Mouse (Mus musculus) midbrain, embryonic 14.5 days (tissue): ENCODE data around the gene Olig1. TPM values are rescaled to one million over a fixed set of nuclear protein-coding genes. Genes with fewer than 3 reads are reported as not detected.
"Not testable (repeated sequence)": the region's sequence is repeated elsewhere in the genome, so short reads cannot be mapped to it uniquely, and the experiment has no call there.

Experiments used
- ATAC-seq: fragments of 200-750 bp; cut with Nextera tagmentation; 2 replicates; pipeline ENCODE4 v1.8.0; 2017; ENCODE audit warnings: moderate number of reproducible peaks, moderate library complexity; ENCODE audit not compliant: low FRiP score, low TSS enrichment
- DNase-seq: peaks from one replicate; pipeline ENCODE4 v3.0.0-alpha.2; 2015
- H3K27ac ChIP-seq: fragments of 300-500 bp; sonication (generic); replicated peaks from 2 replicates; pipeline ENCODE4 v1.5.1; 2014; ENCODE audit warnings: mild to moderate bottlenecking, low read depth, low read length, moderate library complexity
- H3K27me3 ChIP-seq: fragments of 300-500 bp; sonication (generic); 2 replicates; pipeline ENCODE4 v1.6.1; 2014; ENCODE audit warnings: low read length, control low read depth, mixed read lengths; ENCODE audit not compliant: control insufficient read depth, insufficient read depth
- H3K36me3 ChIP-seq: fragments of 300-500 bp; sonication (generic); 2 replicates; pipeline ENCODE4 v1.6.1; 2014; ENCODE audit warnings: low read length, control low read depth; ENCODE audit not compliant: control insufficient read depth, insufficient read depth
- H3K4me1 ChIP-seq: fragments of 300-500 bp; sonication (generic); 2 replicates; pipeline ENCODE4 v1.6.1; 2014; ENCODE audit warnings: mild to moderate bottlenecking, antibody characterized with exemption, low read length, control low read depth; ENCODE audit not compliant: control insufficient read depth, insufficient read depth
- H3K4me2 ChIP-seq: fragments of 300-500 bp; sonication (generic); 2 replicates; pipeline ENCODE4 v1.6.1; 2014; ENCODE audit warnings: mild to moderate bottlenecking, low read length, moderate library complexity
- H3K4me3 ChIP-seq: fragments of 300-500 bp; sonication (generic); replicated peaks from 2 replicates; pipeline ENCODE4 v1.5.1; 2014; ENCODE audit warnings: low read depth, low read length
- H3K9ac ChIP-seq: fragments of 300-500 bp; sonication (generic); replicated peaks from 2 replicates; pipeline ENCODE4 v1.6.1; 2014; ENCODE audit warnings: mild to moderate bottlenecking, low read length, moderate library complexity
- H3K9me3 ChIP-seq: fragments of 300-500 bp; sonication (generic); 2 replicates; pipeline ENCODE4 v1.6.1; 2016; ENCODE audit warnings: low read length, control low read depth, mixed read lengths; ENCODE audit not compliant: control insufficient read depth
- WGBS: fragments of 180-500 bp; shearing (Covaris S2); extraction: QIAGEN DNeasy Blood & Tissue Kit; methylation state at CpG from one replicate; pipeline ENCODE4 v1.1.7; 2014; 5-methylcytosine and 5-hydroxymethylcytosine counted together
- polyA plus RNA-seq: library from polyadenylated mRNA; unstranded; fragments of >200 nt; fragmentation: Nextera tagmentation; extraction: Ambion mirVana; gene quantifications from 2 replicates; pipeline ENCODE4 v1.2.1, GENCODE M21; 2014

The Olig1 gene
- polyA plus RNA-seq, 1 experiment from 2014 or later: 43.7 TPM

DNA sequence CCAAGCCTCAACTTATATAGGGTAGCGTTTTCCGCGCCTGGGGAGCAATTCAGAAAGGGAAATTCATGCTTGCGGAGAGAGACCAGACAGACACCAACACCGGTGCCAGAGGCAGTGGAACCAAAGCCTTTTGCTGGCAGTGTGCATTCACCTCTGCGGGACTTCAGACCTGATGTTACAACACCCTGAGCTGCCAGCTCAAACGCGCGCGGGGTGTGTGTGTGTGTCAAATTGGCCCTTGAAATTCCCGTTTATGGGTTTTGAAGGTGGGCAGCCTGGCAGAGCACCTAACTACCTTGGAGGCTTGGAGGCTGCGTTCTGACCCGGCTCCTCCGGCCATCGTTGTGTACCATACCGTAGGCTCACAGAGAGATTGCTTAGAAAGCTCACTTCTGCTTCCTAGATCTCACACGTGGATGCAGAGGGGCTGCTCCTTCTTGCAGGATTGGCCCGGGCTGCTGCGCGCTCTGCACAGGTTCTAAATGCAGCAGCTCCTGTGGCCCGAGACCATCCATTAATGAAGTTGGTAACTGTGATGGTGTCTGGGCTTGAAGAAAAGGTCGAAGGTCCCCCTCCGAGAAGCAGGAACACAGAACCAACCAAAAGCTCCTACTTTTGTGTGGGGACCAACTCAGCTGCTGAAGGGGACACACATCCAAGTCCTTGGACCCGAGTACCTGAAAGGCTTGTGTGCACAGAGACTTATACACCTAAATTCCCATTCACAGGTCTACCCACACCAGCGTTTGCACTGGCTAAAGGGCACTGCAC, 36.9 kb upstream of the Olig1 start:
- Histone ChIP-seq H3K9ac (peak overlapping the region; percentile 20; the same call in 1 of the 2 replicates), H3K27me3 (peaks cover 96% of the 10 kb centered on the region), H3K36me3 (no peaks in the 10 kb centered on the region), H3K4me1 (peaks cover 8% of the 10 kb centered on the region), H3K9me3 (no peaks in the 10 kb centered on the region), H3K4me3 (peak overlapping the region; percentile 3; the same call in 1 of the 2 replicates), H3K4me2 (peak overlapping the region; percentile 17; the same call in 1 of the 2 replicates), H3K27ac (no peak overlapping the region)
- WGBS: 2% methylated on average over 25 of the region's 25 CpGs
- DNase-seq (peak; percentile 19), ATAC-seq (0 out of 2 replicates have a peak, but pooled peaks have one; percentile 11)

DNA sequence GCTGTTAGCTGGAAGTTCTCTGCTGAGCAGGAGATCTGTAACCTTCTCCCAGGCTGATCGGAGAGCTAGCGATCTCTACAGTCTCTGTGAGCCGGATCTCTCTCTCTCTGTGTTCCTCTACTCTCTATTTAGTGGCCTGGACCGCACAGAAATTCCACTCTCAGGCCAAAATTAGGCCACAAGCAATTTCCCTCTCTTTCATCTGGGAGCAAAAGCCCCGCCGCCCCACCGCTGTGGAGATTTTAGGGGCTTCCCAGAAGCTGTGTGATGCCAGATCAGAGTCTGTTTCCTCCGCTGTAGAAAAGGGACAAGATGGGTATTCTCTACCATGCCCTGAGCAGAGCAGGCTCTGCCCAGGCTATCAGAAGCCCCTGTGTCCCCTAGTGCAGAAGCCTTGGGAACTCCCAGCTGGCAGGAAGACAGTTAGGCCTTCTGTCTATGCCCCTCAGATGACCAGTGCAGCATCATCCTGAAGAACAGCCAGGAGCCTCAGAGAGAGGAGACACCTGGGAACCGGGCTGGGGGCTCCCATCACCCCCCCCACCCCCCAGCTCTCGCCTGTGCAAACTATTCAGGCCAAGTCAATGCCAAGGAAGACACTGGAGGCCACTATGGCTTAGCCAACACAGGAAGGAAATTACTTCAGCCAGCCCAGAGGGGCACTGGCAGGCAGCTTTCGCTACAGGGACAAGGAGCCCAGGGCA, 36.2 kb upstream of the Olig1 start:
- Histone ChIP-seq H3K27me3 (peaks cover 94% of the 10 kb centered on the region), H3K9ac (no peak overlapping the region), H3K4me3 (no peak overlapping the region), H3K4me1 (peaks cover 8% of the 10 kb centered on the region), H3K9me3 (no peaks in the 10 kb centered on the region), H3K4me2 (no peak overlapping the region), H3K27ac (no peak overlapping the region), H3K36me3 (no peaks in the 10 kb centered on the region)
- DNase-seq (no peak), ATAC-seq (no peak)
- 9% methylated on average over 11 of the region's 11 CpGs for WGBS

DNA sequence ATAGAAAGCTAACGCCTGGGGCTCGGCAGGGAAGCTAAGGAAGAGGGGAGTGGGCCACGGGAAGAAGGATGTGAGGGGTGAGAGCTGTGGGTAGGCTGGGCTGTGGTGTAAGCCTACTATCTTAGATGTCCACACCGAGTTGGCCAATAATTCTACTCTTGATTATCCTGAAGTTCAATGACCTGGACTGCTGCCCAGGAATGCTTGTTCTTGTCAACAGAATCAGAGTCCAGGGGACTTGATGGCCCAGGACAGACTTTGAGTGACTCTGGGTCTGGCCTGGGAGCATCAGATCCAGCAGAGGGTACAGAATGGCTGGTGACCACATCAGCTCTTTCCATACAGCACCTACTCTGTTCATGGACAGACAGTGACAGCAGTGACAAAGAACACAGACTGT, 30.5 kb upstream of the Olig1 start:
- ATAC-seq (no peak), DNase-seq (no peak)
- Histone ChIP-seq H3K36me3 (no peaks in the 10 kb centered on the region), H3K27ac (no peak overlapping the region), H3K4me1 (no peaks in the 10 kb centered on the region), H3K27me3 (peaks cover 61% of the 10 kb centered on the region), H3K4me3 (no peak overlapping the region), H3K9me3 (no peaks in the 10 kb centered on the region), H3K9ac (no peak overlapping the region), H3K4me2 (no peak overlapping the region)
- WGBS: 57% methylated on average over 4 of the region's 4 CpGs

DNA sequence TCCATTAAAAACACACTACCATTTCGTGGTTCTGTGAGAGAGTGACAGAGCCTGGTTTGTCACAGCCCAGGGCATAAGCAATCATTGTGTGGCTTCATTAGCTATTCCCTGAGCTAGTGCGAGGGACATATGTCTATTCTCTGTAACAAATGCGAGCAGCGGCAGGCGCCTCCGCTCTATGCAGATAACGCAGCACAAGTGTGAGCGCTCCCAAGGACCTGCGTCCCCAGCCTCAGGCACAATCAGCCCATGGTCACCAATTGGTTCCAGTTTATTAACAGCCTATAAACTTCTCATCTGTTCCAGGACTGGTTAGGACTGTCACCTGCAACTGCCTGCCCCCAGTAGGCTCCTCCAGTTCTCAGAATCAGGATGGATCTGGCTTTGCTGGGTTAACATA, 23.3 kb upstream of the Olig1 start:
- Histone ChIP-seq H3K4me1 (0 out of 2 replicates have a peak, but pooled peaks cover 4% of the 10 kb centered on the region), H3K9me3 (no peaks in the 10 kb centered on the region), H3K4me3 (no peak overlapping the region), H3K4me2 (no peak overlapping the region), H3K27ac (0 out of 2 replicates have a peak overlapping the region, but pooled peaks have one; percentile 20), H3K9ac (no peak overlapping the region), H3K27me3 (peaks cover 26% of the 10 kb centered on the region), H3K36me3 (no peaks in the 10 kb centered on the region)
- ATAC-seq: peak; percentile 60; the same call in 1 of the 2 replicates
- WGBS: 9% methylated on average over 9 of the region's 9 CpGs
- peak; percentile 73 for DNase-seq

DNA sequence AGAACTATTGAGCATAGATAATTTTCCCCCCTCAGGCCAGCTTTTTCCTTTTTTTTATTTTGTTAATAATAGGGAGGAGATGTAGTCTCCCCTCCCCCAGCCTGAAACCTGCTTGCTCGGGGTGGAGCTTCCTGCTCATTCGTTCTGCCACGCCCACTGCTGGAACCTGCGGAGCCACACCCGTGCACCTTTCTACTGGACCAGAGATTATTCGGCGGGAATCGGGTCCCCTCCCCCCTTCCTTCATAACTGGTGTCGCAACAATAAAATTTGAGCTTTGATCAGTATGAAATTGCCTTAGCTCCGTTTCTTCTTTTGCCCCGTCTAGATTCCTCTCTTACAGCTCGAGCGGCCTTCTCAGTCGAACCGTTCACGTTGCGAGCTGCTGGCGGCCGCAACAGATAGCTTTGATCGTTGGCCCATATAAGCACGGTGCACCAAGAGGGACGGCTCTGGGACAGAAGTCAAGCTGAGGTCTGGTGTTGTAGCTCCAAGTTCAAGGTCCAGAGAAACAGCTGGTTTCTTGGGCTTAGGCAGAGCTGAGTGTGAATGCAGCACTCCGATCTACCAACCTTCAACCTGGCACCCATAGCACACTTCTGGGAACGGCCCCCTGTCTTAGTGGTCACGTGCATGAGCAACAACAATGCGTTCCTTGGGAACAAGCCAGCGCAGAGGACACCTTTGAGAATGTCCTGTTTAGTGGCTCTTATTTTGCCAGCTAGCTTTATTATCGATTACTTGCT, 14.0 kb upstream of the Olig1 start:
- DNase-seq: peak; percentile 21
- not testable (repeated sequence) for ATAC-seq, H3K4me2 ChIP-seq

DNA sequence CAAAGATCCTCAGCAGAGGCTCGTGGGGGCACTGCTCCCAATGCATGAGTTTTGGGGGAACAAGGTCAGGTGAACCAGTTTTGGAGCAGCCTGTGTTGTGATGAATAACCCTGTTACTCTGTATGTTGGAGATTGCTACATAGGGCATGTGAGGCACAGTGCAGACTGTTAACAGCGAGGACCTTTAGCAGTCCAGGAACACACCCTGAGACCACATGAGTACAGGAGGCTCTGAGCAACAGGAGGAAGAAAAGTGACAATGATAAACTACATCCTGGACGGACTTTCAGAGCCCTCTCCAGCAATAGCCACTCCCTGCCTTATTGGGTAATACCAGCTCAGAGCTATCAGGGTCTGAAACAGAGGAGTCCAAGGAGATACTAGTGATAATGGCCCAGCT, 10.6 kb upstream of the Olig1 start:
- 74% methylated on average over 3 of the region's 3 CpGs for WGBS
- no peak overlapping the region for H3K4me3 ChIP-seq
- DNase-seq (no peak), ATAC-seq (no peak)
- peaks cover 29% of the 10 kb centered on the region for H3K27me3 ChIP-seq
- no peak overlapping the region for H3K4me2 ChIP-seq
- no peak overlapping the region for H3K9ac ChIP-seq
- H3K36me3 ChIP-seq: no peaks in the 10 kb centered on the region
- H3K9me3 ChIP-seq: no peaks in the 10 kb centered on the region
- H3K4me1 ChIP-seq: no peaks in the 10 kb centered on the region; the same call in 1 of the 2 replicates
- H3K27ac ChIP-seq: no peak overlapping the region

More for the DNA sequence above, 14.0 kb upstream of the Olig1 start:
- not testable (repeated sequence) for H3K9me3 ChIP-seq, H3K9ac ChIP-seq, H3K36me3 ChIP-seq, H3K4me1 ChIP-seq, H3K27ac ChIP-seq, H3K4me3 ChIP-seq
- 1% methylated on average over 17 of the region's 28 CpGs for WGBS
- H3K27me3 ChIP-seq: peaks cover 25% of the 10 kb centered on the region

DNA sequence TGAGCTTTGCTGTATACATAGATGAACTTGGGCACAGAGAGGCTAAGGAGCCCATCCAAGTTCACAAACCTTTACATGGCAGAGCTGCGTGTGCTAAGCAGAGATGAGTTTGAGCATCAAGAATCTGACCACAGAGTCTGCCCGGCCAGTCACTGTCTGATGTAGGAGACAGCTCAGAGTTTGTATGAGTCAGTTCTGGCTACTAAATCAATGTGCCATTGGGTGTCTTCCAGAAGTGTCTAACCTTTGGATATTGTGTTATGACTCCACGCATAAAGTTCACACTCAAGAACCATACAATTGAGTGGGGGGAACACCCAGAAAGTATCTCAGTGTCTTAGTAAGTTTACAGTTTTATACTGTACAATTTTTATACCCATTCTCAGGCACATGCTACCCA, 8.7 kb upstream of the Olig1 start:
- Histone ChIP-seq H3K4me3 (no peak overlapping the region), H3K9ac (no peak overlapping the region), H3K9me3 (no peaks in the 10 kb centered on the region), H3K36me3 (no peaks in the 10 kb centered on the region), H3K4me2 (no peak overlapping the region), H3K4me1 (no peaks in the 10 kb centered on the region; the same call in 1 of the 2 replicates), H3K27me3 (peaks cover 31% of the 10 kb centered on the region), H3K27ac (no peak overlapping the region)
- 94% methylated on average over 3 of the region's 3 CpGs for WGBS
- DNase-seq: no peak
- no peak for ATAC-seq

DNA sequence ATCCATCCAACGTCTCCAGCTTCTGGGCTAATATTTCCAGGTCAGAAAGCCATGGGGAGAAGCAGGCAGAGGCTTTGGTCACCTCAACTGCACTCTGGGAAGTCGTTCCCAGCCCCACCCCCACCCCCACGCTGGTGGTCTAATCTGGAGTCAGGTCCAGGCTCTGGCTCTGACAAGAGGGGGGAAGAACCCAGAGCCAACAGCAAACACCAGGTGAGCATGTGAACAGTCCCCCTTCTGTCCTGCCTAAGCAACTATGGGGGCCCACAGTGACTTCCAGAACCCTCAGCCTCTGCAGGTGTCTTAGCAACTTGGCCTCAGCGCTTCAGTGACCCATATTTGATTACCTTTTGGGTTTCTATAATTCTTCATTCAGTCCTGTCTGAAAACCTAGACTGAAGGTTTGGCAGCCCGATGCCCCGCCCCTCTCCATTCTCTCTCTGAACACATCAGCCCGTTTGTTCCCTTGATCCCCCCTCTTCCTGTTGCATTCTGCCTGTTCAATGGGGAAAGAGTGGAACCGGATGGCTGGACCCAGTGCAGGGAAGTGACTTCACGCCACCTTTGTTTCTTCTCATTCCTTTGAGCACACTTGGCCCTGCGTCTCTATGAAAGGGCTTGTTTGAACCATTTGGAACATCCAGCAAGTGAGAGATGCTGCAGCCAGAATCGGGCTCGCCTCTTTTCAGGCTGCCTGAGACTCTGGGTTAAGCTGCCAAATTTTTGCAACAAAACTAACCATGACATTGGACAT, 6.9 kb upstream of the Olig1 start:
- WGBS: 24% methylated on average over 12 of the region's 12 CpGs
- H3K36me3 ChIP-seq: no peaks in the 10 kb centered on the region
- DNase-seq (peak; percentile 54), ATAC-seq (0 out of 2 replicates have a peak, but pooled peaks have one; percentile 37)
- H3K4me2 ChIP-seq: no peak overlapping the region
- no peaks in the 10 kb centered on the region; the same call in 1 of the 2 replicates for H3K4me1 ChIP-seq
- H3K27me3 ChIP-seq: peaks cover 30% of the 10 kb centered on the region
- H3K9ac ChIP-seq: no peak overlapping the region
- H3K9me3 ChIP-seq: no peaks in the 10 kb centered on the region
- H3K4me3 ChIP-seq: no peak overlapping the region
- H3K27ac ChIP-seq: no peak overlapping the region
